Mouse (Mus musculus): Measurements from ENCODE around the gene Glis3.

Glis3 gene

GRCm38 (mm10) chr19:28328444-28329110 is 351.3 kb downstream of the Glis3 start:
- DNase-seq (ENCODE audit: low spot score): no peak

- DNase-seq (ENCODE audit: low spot score): no peak
Measured at GRCm38 (mm10) chr19:28327536-28327935, 352.3 kb downstream of the Glis3 start.

- DNase-seq (ENCODE audit: low spot score): no peak
Measured at GRCm38 (mm10) chr19:28306036-28306435, 373.8 kb downstream of the Glis3 start.

GRCm38 (mm10) chr19:28305510-28305909 is 374.4 kb downstream of the Glis3 start:
- no peak for DNase-seq (ENCODE audit: low spot score)

DNA sequence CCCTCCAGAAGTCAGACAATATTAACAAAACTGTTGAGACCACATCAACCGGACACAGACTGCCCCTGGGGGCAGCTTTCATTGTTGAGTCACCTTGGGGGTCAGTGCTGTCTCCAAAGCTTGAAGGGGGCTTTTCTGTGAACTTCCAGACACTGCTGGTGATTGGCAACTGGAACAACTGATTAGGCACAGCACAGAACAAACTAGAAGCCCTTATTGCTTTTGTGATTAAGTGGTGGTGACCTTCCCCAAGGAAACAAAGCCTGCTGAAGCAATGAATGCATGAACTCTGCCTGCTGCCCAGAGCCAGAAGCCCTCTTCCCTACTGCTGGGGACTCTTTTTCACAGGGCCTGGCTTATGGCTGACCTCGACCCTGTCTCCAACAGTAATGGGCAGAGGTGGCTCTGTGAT is 377.0 kb downstream of the Glis3 start:
- DNase-seq (ENCODE audit: low spot score): no peak

- no peak for DNase-seq (ENCODE audit: low spot score)
Measured at GRCm38 (mm10) chr19:28300226-28300625, 379.7 kb downstream of the Glis3 start.

DNA sequence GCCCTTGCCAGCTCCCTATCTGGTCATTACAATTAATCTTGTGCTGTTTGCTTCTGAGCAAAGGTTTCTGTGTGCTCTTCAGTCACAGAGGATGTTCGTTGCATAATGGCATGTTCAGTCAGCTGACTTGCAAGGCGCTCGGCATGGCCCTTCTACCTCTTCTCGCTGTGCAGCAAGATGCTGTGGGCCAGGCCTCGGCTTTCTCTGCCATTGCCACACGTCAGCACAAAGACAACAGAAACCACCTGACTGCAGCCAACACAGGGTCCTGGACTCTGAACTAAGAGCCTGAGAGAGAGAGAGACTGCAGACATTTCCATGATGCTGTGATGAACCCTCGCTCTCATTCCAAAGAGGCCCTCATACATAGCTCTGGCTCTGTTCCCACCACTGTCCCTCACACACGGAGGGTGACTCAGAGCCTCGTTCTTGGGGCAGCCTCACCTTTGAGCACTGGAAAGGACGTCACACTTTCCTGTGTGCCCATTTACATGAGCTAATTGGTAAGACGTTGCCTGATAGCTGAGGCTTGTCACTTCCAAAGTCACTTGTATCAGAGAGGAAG is 380.6 kb downstream of the Glis3 start:
- no peak for DNase-seq (ENCODE audit: low spot score)

GRCm38 (mm10) chr19:28298669-28299068 is 381.2 kb downstream of the Glis3 start:
- no peak for DNase-seq (ENCODE audit: low spot score)

DNA sequence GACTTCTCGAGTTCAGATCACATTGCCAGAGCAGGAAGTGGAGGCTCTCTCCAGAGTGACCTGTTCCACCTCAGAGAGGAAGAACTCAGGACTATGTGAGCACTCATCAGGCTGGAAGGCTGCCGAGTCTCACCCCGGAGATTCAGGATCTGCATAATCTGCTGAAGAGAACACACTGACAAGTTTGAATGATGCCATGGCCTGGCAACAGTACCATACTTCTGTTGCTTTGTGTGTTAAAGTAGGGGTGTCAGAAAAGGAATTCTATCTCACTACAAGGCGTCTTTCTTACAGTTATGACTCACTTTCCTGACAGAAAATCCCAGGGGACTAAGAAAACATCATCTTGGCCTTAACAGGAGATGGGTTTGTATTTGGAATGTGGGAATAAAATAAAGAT is 388.3 kb downstream of the Glis3 start:
- no peak for DNase-seq (ENCODE audit: low spot score)

GRCm38 (mm10) chr19:28289457-28289856 is 390.4 kb downstream of the Glis3 start:
- no peak for DNase-seq (ENCODE audit: low spot score)

DNA sequence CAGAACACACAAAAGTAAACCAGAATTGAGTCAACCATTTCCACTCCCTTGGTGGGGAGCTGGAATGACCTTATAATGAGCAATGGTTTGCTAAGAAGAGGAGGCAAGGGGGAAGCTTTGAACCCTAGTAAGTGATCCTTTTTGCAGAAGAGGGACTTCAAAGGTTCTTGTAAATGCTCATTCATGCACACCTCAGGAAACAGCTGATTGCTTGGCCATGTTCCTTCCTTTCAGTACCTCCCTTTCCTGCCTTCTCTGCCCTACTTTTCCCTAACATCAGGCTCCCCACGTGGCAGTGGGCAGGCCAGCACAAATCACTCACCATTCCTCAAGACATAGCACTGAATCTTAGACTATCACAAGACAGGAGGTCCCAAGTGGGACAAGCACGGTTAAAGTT is 392.4 kb downstream of the Glis3 start:
- no peak for DNase-seq (ENCODE audit: low spot score)

DNA sequence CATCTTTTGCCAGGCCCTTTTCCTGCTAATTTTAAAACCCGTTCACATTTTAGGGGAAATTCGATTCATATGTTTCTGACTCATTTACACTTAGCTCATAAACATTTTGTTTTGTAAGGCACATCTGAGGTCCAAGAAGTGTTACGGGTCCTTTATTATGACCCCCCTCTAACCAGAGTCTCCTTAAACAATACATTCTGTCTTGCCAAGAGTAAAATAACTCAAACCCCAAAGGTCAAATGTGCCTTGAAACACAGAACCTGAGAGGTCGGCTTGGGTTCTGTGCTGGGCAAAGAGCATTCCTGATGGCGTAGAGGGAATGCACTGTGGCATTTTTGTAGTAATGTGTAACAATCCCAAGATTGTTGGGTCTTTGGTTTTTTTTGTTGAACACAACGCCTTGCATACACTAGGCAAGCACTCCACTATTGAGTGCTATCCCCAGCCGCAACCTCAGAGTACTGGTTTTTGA is 395.7 kb downstream of the Glis3 start:
- no peak for DNase-seq (ENCODE audit: low spot score)

DNA sequence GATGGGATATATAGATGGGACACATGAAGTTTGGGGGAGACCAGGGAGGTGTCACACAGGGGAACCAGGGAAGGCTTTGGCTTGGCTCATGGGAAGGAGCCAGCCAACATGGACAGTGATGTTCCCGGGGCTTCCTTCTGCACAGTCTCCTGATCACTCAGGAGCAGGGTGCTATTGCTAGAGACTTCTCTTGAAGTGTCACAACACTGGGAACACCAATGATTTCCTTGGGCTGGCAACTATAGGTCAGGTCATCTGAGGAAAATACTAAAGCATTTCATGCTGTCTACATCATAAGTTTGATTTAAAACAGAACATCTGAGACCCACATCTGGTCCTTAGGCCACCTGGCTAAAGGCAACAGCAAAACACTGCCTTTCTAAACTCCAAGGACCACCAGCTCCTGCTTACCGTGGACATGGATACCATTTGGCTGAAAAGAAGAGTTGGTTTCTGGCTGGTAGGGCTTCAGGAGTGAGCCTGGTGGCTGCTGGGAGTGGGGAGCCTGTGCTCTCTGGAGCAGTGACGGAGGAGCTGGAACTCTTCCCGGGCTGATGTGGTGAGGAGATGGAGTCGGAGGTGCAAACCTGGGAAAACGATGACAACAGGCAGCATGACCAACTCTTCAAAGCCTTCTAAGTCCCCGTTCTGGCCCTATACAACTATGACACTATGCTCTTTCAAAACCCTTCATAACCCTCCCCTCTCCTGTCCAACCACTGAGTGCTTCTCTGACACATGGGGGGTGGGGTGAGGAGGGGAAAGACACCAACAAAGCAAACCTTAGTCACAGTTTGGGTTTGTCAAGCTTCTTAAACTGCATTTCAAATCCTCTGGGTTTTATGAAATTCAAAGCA is 396.4 kb downstream of the Glis3 start:
- no peak for DNase-seq (ENCODE audit: low spot score)

DNA sequence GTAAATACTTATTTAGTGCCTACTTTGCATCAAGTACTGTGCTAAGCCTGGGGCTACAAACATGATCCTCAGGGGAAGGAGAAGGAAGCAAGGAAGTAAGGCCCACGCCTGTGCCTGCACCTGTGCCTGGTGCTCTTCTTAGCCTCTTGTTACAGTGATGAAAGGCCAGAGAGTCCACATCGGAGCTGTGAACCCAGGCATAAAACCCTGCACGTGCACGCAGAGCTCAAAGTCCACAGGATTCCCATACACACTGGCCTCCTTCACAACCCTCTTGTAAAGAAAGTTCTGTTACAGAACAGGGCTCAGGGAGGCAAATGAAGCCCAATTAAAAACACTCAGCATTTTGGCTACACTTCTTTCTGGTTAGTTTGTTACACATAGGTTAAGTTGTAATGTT is 398.5 kb downstream of the Glis3 start:
- no peak for DNase-seq (ENCODE audit: low spot score)

GRCm38 (mm10) chr19:28277104-28277503 is 402.8 kb downstream of the Glis3 start:
- DNase-seq (ENCODE audit: low spot score): no peak

DNA sequence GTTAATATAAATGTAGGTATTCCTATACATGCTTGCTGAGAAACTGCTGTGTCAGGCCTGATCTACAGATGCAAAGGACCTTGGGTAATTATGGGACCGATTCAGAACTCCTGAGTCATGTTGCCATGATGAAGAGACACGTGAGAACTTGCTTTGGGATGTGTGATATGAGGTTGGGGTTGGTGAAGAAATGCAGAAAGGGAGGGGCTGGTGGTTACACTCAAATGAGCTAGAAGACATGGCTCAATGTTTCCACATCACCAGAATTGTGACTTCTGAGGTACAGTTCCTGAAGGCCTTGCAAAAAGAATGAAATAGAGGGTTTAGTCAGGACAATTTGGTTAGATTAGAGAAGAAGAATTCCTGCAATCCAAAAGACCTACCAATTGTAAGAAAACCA is 405.4 kb downstream of the Glis3 start:
- DNase-seq (ENCODE audit: low spot score): no peak

DNA sequence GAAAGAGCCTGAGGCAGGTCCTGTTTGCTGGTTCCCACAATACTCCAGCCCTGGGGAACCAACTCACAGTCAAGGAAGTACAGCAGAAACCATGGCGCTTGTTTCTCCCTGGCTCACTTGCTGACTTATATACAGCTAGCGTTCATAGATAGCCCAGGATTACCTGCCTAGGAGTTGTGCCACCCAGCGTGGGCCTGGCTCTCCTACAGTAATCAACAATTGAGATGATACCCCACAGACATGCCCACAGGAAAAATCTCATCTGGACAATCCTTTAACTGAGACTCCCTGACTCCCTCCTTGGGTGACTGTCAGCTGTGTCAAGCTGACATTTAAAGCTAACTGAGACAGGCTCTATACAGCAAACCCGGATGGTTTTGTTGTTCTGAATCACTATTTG is 405.9 kb downstream of the Glis3 start:
- DNase-seq (ENCODE audit: low spot score): no peak

DNA sequence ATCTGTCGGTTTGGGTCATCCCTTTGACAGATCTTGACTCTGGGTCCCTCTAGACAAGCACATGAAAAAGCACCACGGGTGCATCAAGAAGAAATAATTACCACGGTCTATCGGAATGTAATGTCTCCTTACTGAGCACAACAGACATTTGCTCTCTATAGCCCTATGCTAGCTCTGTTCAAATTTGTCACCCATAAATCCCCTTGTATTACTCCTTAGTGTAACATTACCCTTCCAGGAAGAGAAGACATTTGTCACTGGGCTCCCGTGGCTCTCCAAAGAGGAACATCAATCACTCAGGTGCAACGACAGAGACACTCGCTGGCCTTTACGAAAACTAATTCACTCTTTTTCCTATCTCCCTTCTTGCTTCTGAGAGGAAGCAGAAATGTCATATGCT is 413.0 kb downstream of the Glis3 start:
- no peak for DNase-seq (ENCODE audit: low spot score)

GRCm38 (mm10) chr19:28265776-28266175 is 414.1 kb downstream of the Glis3 start:
- no peak for DNase-seq (ENCODE audit: low spot score)

- no peak for DNase-seq (ENCODE audit: low spot score)
Measured at GRCm38 (mm10) chr19:28258907-28259675, 420.8 kb downstream of the Glis3 start.

GRCm38 (mm10) chr19:28258480-28258879 is 421.4 kb downstream of the Glis3 start:
- no peak for DNase-seq (ENCODE audit: low spot score)

- no peak for DNase-seq (ENCODE audit: low spot score)
Measured at GRCm38 (mm10) chr19:28247345-28247744, 432.5 kb downstream of the Glis3 start.

Measured in left cerebral cortex, adult 11 months (tissue).